Mouse (Mus musculus) cerebellum, adult 2 months (tissue): ENCODE results near the gene Nosip.

Source experiments
- CTCF ChIP-seq: fragments of 200-500 bp; IDR thresholded peaks from 2 replicates; pipeline ENCODE4 v1.5.1; 2011; ENCODE audit warnings: low read depth, mild to moderate bottlenecking, control low read depth, low read length, moderate library complexity, borderline replicate concordance; ENCODE audit not compliant: insufficient read depth
- POLR2A ChIP-seq: fragments of 200-500 bp; IDR thresholded peaks from 2 replicates; pipeline ENCODE4 v1.6.1; 2011; ENCODE audit warnings: low read length, control low read depth, borderline replicate concordance; ENCODE audit not compliant: insufficient read depth

DNA sequence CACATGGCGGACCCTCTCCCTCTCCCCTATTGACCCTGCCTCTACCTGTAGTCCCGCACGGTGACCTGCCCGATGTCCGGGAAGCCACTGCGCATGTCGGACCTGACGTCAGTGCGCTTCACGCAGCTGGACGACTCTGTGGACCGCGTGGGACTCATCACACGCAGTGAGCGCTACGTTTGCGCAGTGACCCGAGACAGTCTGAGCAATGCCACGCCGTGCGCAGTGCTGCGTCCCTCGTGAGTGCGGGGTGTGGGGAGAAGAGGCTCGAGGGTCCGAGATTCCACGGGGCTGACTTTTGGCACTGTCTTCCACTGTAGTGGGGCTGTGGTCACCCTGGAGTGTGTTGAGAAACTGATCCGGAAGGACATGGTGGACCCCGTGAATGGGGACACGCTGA is 14.3 kb downstream of the Nosip start:
- no peak for TF ChIP-seq CTCF
- TF ChIP-seq POLR2A: no peak
